Mouse (Mus musculus): ENCODE measurements around the gene Hnrnpul1. TPM values are rescaled to one million over a fixed set of nuclear protein-coding genes. Genes with fewer than 3 reads are reported as not detected.

Hnrnpul1 gene
- polyA plus RNA-seq, 1 experiment from 2014 or later: 74.2 TPM

- ATAC-seq (ENCODE audit: low FRiP score): no peak
- H3K27me3 ChIP-seq (ENCODE audit: control insufficient read depth, insufficient read depth, low read length): peaks cover 22% of the 10 kb centered on the region
- H3K9ac ChIP-seq (ENCODE audit: low read length): no peak overlapping the region
- H3K4me1 ChIP-seq (ENCODE audit: control insufficient read depth, insufficient read depth, low read length): 0 out of 2 replicates have a peak, but pooled peaks cover 2% of the 10 kb centered on the region
- peak; percentile 69 for DNase-seq (ENCODE audit: low spot score, missing footprints)
- H3K27ac ChIP-seq (ENCODE audit: low read depth, low read length): no peak overlapping the region
- no peak overlapping the region for H3K4me3 ChIP-seq (ENCODE audit: low read depth, low read length)
- 54% methylated on average over 4 of the region's 4 CpGs for WGBS
- H3K4me2 ChIP-seq: no peak overlapping the region
- H3K9me3 ChIP-seq (ENCODE audit: control insufficient read depth, low read length): no peaks in the 10 kb centered on the region
- no peaks in the 10 kb centered on the region for H3K36me3 ChIP-seq (ENCODE audit: control insufficient read depth, insufficient read depth, low read length)
Observed at GRCm38 (mm10) chr7:25672442-25672841, 82.1 kb downstream of the Hnrnpul1 start.

GRCm38 (mm10) chr7:25671686-25672085, 82.9 kb downstream of the Hnrnpul1 start:
- no peak overlapping the region for H3K4me2 ChIP-seq
- H3K4me3 ChIP-seq (ENCODE audit: low read depth, low read length): no peak overlapping the region
- 80% methylated on average over 2 of the region's 2 CpGs for WGBS
- ATAC-seq (ENCODE audit: low FRiP score) (no peak), DNase-seq (ENCODE audit: low spot score, missing footprints) (peak; percentile 59)
- peaks cover 22% of the 10 kb centered on the region for H3K27me3 ChIP-seq (ENCODE audit: control insufficient read depth, insufficient read depth, low read length)
- 0 out of 2 replicates have a peak, but pooled peaks cover 2% of the 10 kb centered on the region for H3K4me1 ChIP-seq (ENCODE audit: control insufficient read depth, insufficient read depth, low read length)
- no peaks in the 10 kb centered on the region for H3K9me3 ChIP-seq (ENCODE audit: control insufficient read depth, low read length)
- no peak overlapping the region for H3K27ac ChIP-seq (ENCODE audit: low read depth, low read length)
- no peak overlapping the region for H3K9ac ChIP-seq (ENCODE audit: low read length)
- H3K36me3 ChIP-seq (ENCODE audit: control insufficient read depth, insufficient read depth, low read length): no peaks in the 10 kb centered on the region

Other genes with a start within 250 kb of the Hnrnpul1 start
- not detected in 2 replicates for gene Ceacam2, start 214.9 kb downstream of the Hnrnpul1 start, polyA plus RNA-seq (2014; fragmentation: Nextera tagmentation; extraction: Ambion mirVana)
- gene Erich4, start 138.9 kb downstream of the Hnrnpul1 start, polyA plus RNA-seq (2014; fragmentation: Nextera tagmentation; extraction: Ambion mirVana): not detected in 2 replicates
- 22.0 and 24.6 TPM in 2 replicates for gene Dmac2, start 135.3 kb downstream of the Hnrnpul1 start, polyA plus RNA-seq (2014; fragmentation: Nextera tagmentation; extraction: Ambion mirVana)
- gene B3gnt8, start 128.1 kb downstream of the Hnrnpul1 start, polyA plus RNA-seq (2014; fragmentation: Nextera tagmentation; extraction: Ambion mirVana): 0.36 and 0.65 TPM in 2 replicates
- 30.0 and 35.4 TPM in 2 replicates for gene Bckdha, start 95.8 kb downstream of the Hnrnpul1 start, polyA plus RNA-seq (2014; fragmentation: Nextera tagmentation; extraction: Ambion mirVana)
- gene Exosc5, start 95.6 kb downstream of the Hnrnpul1 start, polyA plus RNA-seq (2014; fragmentation: Nextera tagmentation; extraction: Ambion mirVana): 40.2 and 46.4 TPM in 2 replicates
- 0.99 and 1.6 TPM in 2 replicates for gene Tmem91, start 79.6 kb downstream of the Hnrnpul1 start, polyA plus RNA-seq (2014; fragmentation: Nextera tagmentation; extraction: Ambion mirVana)
- gene B9d2, start 74.0 kb downstream of the Hnrnpul1 start, polyA plus RNA-seq (2014; fragmentation: Nextera tagmentation; extraction: Ambion mirVana): 30.7 and 31.1 TPM in 2 replicates
- 0.78 and 1.4 TPM in 2 replicates for gene Tgfb1, start 67.8 kb downstream of the Hnrnpul1 start, polyA plus RNA-seq (2014; fragmentation: Nextera tagmentation; extraction: Ambion mirVana)
- 26.8 and 32.1 TPM in 2 replicates for gene Ccdc97, start 35.7 kb downstream of the Hnrnpul1 start, polyA plus RNA-seq (2014; fragmentation: Nextera tagmentation; extraction: Ambion mirVana)
- gene Axl, start 33.9 kb upstream of the Hnrnpul1 start, polyA plus RNA-seq (2014; fragmentation: Nextera tagmentation; extraction: Ambion mirVana): 17.4 and 21.8 TPM in 2 replicates
- gene Cyp2s1, start 62.2 kb upstream of the Hnrnpul1 start, polyA plus RNA-seq (2014; fragmentation: Nextera tagmentation; extraction: Ambion mirVana): 0.10 TPM in 1 of 2 replicates, not detected in the other
- gene Cyp2b10, start 142.9 kb upstream of the Hnrnpul1 start, polyA plus RNA-seq (2014; fragmentation: Nextera tagmentation; extraction: Ambion mirVana): not detected in 2 replicates